Mouse (Mus musculus) adipocyte (in vitro differentiated cells): ENCODE data around the gene Gm27029.
"Not testable (repeated sequence)": the region's sequence is repeated elsewhere in the genome, so short reads cannot be mapped to it uniquely, and the experiment has no call there.

Experiments
- DNase-seq: peaks from one replicate; pipeline ENCODE4 v3.0.0-alpha.2; 2016; ENCODE audit warnings: low spot score

The Gm27029 gene

DNA sequence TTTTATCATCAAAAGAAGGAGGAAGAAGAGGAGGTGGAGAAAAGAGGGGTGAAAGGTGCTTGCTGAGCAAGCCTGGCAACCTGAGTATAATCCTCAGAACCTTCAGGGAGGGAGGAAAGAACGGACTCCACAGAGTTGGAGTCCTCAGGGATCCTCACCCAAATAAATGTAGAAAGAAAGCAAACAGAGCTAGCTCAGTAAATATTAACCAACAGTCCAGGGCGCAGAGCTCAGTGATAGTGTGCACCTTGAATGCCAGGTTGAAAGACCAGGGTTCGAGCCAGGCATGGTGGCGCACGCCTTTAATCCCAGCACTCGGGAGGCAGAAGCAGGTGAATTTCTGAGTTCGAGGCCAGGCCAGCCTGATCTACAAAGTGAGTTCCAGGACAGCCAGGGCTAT is 31.0 kb upstream of the Gm27029 start:
- no peak for DNase-seq

GRCm38 (mm10) chr11:101454702-101455101 is 30.1 kb upstream of the Gm27029 start:
- peak; percentile 28 for DNase-seq

- no peak for DNase-seq
Observed at GRCm38 (mm10) chr11:101452093-101452774, 27.6 kb upstream of the Gm27029 start.

DNA sequence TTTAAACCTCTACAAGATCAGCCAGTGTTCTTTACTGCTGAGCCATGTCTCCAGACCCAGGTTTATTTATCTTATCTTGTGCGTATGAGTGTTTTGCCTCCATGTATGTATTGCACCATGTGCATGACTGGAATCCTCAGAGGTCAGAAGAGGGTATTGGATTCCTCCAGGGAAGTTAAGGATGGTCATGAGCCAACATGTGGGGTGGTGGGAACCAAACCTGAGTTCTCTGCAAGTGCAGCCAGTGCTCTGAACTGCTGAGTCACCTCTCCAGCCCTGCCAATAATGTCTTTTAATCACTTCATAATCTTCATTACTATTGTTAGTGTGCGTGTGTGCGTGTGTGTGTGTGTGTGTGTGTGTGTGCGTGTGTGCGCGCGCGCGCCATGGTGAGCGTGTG is 26.9 kb upstream of the Gm27029 start:
- DNase-seq: no peak

- DNase-seq: no peak
Observed at GRCm38 (mm10) chr11:101450394-101450793, 25.8 kb upstream of the Gm27029 start.

GRCm38 (mm10) chr11:101449596-101449995 is 25.0 kb upstream of the Gm27029 start:
- DNase-seq: not testable (repeated sequence)

GRCm38 (mm10) chr11:101448899-101449298 is 24.3 kb upstream of the Gm27029 start:
- DNase-seq: no peak

DNA sequence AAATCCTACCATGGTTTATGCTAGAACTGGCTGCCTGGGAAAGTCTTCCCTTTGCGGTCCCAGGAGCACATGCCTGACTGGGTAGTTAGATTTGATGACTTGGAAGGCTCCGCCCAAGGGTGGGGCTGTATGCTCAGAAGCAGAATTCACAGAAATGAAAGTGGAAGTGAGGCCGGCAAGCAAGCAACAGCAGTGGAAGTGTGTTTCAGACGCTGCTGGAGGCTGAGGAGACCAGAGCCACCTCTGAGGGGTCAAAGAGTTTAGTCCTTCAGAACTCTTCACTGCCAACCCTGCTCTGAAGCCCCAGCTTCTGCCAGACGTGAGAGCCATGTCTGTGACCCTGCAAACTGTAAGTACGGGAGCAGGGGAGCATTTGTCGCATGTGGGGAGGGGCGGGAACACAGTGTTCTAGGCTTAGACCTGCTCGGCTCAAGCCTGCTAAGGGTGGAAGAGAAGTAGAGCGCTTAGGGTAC is 23.7 kb upstream of the Gm27029 start, which contains the start of gene Ifi35:
TSS of gene Ifi35 (plus strand) at position 134 of the 473 bp plus-strand sequence.
- DNase-seq: peak; percentile 93

DNA sequence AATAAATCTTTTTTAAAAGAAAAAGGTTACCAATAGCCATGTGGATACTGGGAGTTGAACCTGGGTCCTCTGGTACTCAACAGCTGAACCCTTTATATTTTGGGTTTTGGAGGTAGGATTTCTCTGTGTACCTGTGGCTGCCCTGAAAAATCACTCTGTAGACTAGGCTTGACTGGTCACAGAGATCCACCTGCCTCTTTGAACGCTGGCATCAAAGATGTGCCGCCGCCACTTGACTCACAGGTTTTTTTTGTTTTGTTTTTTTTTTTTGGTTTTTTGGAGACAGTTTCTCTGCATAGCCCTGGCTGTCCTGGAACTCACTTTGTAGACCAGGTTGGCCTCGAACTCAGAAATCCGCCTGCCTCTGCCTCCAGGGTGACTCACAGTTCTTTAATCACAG is 23.2 kb upstream of the Gm27029 start:
- DNase-seq: no peak

- DNase-seq: not testable (repeated sequence)
Observed at GRCm38 (mm10) chr11:101446860-101447259, 22.3 kb upstream of the Gm27029 start.

DNA sequence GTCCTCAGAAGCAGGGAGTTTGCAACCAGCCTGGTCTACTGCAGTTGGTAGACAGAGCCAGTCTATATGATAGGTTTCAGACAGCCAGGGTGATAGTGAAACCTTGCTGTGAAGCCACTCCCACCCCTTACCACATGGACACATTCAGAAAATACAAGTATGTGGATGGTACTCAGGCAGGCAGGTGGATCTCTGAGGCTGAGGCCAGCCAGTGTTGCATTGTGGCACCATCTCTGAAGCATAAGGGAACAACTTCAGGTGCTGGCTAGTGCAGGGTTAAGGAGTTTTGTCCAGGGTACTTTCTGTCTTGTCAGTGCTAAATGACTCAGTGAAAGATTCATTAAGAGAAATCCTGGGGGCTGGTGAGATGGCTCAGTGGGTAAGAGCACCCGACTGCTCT is 21.7 kb upstream of the Gm27029 start:
- DNase-seq: no peak

GRCm38 (mm10) chr11:101442760-101443159 is 18.2 kb upstream of the Gm27029 start:
- no peak for DNase-seq

- DNase-seq: peak; percentile 99
Observed at GRCm38 (mm10) chr11:101442127-101442693, 17.6 kb upstream of the Gm27029 start, which contains the start of gene Rpl27. Gene Rpl27, plus strand, starts transcription at chr11:101442298.

- DNase-seq: not testable (repeated sequence)
Observed at GRCm38 (mm10) chr11:101441450-101442126, 17.0 kb upstream of the Gm27029 start.

- DNase-seq: not testable (repeated sequence)
Observed at GRCm38 (mm10) chr11:101438006-101438405, 13.4 kb upstream of the Gm27029 start.

DNA sequence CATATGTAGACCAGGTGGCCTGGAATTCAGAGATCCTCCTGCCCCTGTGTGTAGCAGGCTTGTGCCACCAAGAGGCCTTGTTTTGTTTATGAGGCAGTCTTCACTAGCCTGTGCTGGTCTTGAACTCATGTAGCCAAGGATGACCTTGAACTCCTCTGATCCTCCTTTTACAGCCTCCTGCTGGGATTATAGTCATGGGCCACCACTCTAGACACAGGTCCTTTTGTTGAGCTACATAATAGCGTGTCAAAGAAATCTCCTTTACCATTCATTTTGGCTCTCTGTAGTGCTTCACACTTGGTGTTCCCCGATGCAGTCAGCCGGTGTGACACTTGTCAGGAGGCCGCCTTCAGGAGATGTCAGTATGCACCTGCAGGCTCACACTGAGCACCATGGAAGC is 12.3 kb upstream of the Gm27029 start:
- no peak for DNase-seq

DNA sequence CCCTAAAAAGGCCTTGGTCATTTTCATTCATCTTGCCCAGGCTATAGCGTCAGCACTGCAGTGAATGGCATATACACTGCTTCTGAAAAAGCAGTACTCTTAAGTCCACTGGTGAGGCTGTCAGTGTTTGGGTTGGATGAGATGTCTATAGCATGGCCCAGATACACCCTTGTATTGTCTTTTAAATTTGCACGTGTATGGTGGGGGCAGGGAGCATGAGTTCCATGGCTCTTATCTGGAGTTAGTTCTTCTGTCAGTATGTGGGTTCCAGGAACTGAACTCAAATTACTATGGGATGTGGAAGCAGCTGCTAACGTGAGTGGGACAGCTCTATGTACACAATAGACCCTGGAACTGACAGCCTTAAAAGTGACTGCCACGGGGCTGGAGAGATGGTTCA is 11.2 kb upstream of the Gm27029 start:
- no peak for DNase-seq

GRCm38 (mm10) chr11:101433396-101433795 is 8.8 kb upstream of the Gm27029 start:
- DNase-seq: no peak

GRCm38 (mm10) chr11:101431327-101431726 is 6.7 kb upstream of the Gm27029 start:
- DNase-seq: no peak

DNA sequence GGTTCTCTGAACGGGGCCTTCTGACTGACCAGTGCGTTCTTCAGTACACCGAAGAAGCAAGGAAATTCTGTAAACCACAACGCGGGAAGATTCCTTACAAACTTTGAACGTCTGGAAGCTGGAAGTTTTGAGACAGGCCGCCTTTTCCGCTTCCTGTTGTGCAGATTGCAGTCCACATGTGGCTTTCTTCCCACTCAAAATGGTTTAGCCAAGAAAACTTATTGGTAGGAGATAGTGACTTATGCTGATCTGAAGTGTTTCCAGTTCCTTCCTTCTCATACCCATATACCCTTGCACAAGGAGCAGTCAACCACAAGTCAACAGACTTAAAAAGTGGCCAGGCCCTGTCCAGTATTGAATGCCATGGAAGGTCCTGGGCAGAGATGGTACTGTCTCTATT is 1.6 kb upstream of the Gm27029 start:
- no peak for DNase-seq

GRCm38 (mm10) chr11:101424925-101425813 is 573 bp upstream of the Gm27029 start, which contains the start of the genes Rundc1 and Ptges3l:
Gene Rundc1, plus strand, starts transcription at chr11:101425085.
Gene Ptges3l, minus strand, starts transcription at chr11:101425333.
- DNase-seq: peak; percentile 98

DNA sequence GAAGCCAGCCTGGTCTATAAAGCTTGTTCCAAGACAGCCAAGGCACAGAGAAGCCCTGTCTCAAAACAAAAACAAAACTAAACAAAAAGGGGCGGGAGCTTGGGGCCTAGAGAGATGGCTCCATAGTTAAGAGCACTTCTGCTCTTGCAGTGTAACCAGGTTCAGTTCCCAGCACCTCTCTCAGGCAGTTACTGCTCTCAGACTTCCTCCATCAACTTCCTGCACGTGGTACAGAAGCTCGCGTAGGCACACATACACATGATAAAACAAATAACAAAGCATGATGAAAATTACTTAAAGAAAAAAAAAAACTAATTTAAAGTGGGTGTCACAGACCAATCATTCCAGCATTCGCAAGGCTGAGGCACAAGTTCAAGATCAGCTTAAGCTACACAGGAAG is 4.4 kb downstream of the Gm27029 start:
- DNase-seq: no peak
